Mouse (Mus musculus): ENCODE results near the gene Tom1l1.
"Not testable (repeated sequence)": the region's sequence is repeated elsewhere in the genome, so short reads cannot be mapped to it uniquely, and the experiment has no call there.

Gene Tom1l1

DNA sequence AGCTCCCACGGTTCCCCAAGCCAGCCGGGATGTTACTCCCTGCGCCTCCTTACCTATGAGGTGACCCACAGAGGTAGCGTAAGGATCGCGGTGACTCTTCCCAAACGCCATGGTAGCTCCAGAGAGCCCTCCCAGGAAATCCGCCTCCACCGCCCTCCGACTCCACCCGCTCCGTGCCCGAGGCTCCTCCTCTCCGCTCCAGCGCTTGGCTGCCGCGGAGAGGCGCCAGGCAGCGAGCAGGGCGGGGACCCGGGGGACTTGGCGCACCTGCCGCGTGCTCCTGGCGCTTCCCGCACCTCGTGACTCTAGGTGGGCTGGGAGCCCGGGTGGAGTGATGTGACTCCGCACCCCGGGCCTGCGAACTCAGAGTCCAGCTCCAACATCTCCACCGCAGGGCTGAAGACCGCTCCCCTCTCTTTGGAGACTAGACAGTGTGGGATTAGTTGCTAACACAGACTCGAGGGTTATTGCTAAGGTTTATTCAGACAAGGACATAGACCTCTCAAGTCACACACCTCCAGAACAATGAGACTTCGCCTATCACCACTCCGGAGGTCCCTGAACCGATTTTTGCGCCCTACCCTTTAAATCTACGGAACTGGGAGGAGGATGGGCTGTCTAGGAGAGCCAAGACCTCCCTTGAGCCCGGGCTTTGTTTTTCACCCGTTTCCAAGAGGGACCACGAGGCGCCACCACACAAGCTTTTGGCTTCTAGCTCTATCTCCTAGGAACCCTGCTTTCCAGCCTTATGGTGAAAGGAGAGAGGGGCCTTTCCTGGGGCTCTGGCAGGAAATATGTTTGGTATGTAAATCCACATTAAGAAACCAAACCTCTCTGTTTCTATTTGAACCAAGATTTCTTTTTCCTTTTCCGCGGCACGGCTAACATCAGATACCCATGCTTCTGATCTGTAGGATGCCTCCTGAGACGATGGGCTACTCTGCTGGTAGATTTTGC is at the start of gene Tom1l1:
Gene Tom1l1, minus strand, starts transcription at position 907 of the 957 bp plus-strand sequence.
- peak; percentile 46 to 72 for DNase-seq (ENCODE audit: low spot score in 2 of 2)

DNA sequence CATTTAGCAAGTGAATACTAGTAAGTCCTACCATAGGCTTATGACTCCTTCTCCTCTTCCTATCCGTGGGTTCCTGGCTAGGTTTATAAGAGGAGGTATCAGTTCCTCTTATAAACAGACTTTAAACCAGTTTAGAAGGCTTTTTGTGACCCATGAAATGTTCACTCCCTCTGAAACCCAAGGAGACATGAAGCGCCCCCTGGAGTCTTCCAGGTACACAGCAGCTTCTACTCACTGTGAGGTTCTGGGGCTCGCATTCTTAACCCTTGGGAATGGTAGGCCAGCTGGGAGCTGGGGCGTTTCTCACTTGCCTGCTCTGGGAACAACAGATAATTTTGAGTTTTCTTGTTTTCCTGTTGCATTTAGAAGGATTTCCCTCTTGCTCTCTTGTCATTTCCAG is 45.4 kb upstream of the Tom1l1 start:
- DNase-seq (ENCODE audit: low spot score in 2 of 2) = no peak

DNA sequence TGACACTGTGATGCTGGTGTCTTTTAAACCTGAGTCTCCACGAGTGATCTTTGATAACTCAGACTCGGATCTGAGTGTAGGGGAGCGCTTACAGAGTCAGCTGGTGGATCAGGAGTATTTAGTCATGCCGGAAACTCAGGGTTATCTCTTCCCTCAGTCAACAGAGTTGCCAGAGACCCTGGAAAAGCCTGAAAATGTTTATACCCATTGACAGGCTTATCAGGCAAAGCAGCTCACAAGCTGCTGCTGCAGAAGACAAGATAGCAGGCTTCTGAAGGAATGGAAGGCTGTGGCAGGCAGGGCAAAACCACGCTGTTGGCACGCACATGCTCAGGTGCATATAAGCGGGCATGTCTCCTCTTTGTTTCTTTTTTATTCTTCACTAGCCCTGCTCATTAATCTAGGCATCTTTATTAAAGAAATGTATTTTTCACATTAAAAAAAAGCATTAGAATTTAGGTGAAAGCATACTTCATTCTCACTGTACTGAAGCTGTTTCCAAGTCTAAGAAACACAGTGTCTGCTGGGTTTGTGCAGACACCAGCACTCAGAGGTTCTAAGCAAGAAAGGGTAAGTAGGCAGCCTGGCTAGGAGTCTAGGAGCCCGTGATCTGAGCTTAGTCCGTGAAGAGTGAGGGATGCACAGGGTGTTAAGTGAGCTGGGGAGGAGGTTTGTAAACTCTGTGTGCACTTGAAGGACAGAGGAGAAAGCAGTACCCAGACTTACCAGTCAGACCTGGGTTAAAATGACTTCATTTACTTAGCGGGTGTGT is 39.4 kb upstream of the Tom1l1 start:
- DNase-seq (ENCODE audit: low spot score in 2 of 2) = no peak

GRCm38 (mm10) chr11:90726730-90727129 is 38.6 kb upstream of the Tom1l1 start:
- no peak for DNase-seq (ENCODE audit: low spot score in 2 of 2)

DNA sequence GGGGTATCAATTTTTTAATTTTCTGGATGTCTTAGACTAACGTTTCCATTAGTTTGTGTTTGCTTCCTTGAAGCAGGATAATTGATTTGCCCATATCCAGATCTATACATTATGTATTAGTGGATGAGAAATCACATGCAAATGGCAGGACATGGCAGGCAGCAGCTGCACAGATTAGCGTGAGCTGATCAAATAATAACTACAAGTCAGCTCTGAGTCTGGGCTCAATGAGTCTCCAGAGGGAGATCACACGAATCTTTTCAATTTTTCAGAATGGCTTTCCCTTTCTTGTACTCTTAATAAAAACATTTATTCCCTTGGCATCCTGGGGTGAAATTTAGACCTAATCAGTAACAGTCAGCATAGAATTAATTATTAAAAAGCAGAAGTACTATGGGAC is 34.1 kb upstream of the Tom1l1 start:
- no peak for DNase-seq (ENCODE audit: low spot score in 2 of 2)

DNA sequence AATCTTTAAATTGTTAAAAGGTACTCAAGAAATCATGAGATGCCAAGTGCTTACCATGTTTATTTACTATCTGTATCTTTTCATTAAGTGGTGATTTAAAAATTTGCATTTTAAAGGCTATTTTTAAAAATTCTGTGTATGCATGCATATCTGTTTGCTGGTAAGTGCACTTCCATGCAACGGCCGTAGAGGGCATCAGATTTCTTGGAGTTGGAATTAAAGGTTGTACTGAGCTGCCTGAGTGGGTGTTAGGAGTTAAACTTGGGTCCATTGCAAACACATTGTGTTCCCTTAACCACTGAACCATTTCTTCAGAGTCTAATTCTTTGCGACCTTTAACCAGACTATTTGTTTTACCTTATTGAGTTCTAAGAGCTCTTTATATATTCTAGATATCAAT is 29.6 kb upstream of the Tom1l1 start:
- DNase-seq (ENCODE audit: low spot score in 2 of 2) = no peak

DNA sequence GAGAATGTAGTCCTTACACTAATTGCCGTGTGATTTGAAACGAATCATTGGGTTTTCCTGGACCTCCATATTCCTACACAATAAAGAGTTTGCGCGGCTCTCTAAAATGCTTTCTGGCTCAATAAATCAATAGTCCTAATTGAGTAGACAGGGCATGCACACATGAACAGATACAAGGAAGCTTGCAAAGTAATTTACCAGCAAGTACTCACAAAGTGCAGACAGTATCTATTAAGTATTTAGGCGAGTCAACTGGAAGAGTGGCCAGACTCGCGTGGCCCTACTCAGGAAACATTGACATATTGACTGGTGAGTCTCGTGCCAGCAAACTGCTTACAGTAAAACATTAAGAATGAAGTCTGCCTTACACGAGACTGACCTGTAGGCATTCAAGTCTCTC is 23.4 kb upstream of the Tom1l1 start:
- no peak for DNase-seq (ENCODE audit: low spot score in 2 of 2)

DNA sequence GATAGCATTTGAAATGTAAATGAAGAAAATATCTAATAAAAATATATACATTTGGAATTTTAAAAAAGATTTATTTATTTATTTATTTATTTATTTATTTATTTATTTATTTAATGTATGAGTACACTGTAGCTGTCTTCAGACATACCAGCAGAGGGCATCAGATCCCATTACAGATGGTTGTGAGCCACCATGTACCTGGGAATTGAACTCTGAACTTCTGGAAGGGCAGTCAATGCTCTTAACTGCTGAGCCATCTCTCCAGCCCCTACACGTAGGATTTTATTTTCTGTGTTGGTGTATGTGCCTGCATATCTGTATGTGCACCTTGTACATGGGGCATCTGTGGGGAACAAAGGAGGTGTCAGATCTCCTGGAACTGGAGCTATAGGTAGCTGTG is 19.0 kb upstream of the Tom1l1 start:
- not testable (repeated sequence) for DNase-seq (ENCODE audit: low spot score in 2 of 2)

- DNase-seq (ENCODE audit: low spot score in 2 of 2) = peak in 1 of 2 experiments; percentile 26
These were observed 9.5 kb upstream of the Tom1l1 start for GRCm38 (mm10) chr11:90697480-90698240.

DNA sequence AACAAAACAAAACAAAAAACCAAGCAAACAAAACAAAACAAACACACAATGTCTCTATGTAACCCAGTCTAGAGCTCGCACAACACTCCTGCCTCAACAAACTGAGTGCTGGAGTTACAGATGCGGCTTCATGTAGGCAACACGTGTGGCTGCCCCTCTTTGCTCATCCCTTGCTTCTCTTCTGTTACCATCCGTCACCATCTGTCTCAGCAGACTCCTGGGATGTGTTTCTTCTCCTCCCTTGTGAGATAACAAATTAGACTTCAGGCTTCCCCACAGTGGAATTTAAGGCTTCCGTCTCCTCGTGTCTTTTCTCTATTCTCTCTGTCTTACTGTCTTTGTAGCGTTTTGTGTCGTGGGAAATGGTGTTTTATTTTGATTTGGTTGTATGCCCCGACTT is 7.6 kb upstream of the Tom1l1 start:
- no peak for DNase-seq (ENCODE audit: low spot score in 2 of 2)

DNA sequence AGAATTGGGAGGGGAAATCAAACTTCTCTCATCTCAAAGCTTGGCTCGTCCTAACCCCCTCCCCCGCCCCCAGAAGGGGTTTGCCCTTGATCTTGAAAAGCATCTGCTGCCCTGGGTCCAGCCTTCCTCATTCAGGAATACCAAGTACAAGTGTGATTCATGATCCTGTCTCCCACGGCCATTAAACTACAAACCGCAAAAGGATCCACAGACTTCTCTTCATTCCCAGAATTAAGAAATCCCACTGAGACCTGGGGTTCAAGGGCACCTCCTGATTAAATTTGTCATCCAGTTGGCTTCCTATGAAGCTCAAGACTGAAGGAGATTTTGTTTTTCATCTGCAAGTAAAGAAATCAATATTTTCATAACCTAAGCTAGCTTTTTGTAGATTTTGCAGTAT is 6.0 kb upstream of the Tom1l1 start:
- no peak for DNase-seq (ENCODE audit: low spot score in 2 of 2)

GRCm38 (mm10) chr11:90690361-90690760 is 2.2 kb upstream of the Tom1l1 start:
- DNase-seq (ENCODE audit: low spot score in 2 of 2) = no peak

DNA sequence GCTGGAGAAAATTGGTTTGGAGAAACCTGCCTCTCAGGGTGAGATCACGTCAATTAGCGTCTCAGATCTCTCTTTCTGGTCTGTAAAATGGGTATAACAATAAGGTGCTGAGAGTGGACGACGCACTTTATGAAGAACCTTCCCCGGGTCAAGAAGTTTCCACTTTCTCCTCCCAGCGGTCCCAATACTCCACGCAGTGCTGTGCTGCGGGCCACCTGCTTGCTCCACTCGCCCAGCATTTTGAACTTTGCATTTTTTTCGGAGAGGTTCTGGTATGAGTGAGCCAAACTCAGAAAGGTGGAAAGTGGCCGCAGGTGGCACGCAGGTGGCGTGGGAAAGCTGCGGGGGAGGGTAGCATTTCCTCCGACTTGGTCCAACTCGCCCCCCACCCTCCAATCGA is 1.1 kb downstream of the Tom1l1 start:
- DNase-seq (ENCODE audit: low spot score in 2 of 2) = no peak

GRCm38 (mm10) chr11:90686287-90687025 is 1.7 kb downstream of the Tom1l1 start:
- DNase-seq (ENCODE audit: low spot score in 2 of 2) = no peak

DNA sequence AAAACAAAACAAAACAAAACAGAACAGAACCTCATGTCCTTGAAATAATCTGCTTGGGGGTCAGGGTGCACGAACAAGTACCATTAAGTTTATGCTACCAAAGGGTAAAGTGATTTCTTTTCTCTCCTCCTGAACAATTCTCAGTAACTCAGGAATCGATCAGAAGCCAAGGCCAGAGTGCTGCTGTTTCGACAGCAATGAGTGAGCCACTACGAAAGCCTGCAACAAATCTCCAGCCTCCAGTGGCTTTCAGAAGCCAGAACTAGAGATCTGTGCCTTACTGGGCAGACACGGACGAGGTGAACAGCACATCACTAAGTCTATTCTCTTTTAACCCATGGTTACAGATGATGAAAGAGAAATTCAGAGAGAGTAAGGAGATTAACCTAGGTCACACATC is 3.0 kb downstream of the Tom1l1 start:
- DNase-seq (ENCODE audit: low spot score in 2 of 2) = no peak

DNA sequence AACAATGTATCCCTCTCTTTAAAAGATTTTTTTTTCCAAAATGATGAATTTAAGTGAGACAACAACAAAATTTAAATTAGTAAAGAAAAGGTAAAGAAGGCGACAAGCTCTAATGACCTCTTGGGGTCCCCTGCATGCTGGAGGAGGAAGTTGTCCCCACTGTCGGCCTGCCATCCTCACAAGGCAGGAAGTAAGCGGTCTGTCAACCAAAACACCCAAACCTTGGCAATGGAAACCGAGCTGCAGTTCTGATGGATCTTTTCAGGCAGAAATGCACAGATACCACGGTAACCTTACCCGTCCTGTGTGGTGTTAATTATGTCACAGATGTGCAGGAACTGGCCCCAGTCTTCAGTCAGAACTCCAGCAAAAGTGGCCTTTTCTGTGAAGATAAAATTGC is 3.4 kb downstream of the Tom1l1 start:
- no peak for DNase-seq (ENCODE audit: low spot score in 2 of 2)

DNA sequence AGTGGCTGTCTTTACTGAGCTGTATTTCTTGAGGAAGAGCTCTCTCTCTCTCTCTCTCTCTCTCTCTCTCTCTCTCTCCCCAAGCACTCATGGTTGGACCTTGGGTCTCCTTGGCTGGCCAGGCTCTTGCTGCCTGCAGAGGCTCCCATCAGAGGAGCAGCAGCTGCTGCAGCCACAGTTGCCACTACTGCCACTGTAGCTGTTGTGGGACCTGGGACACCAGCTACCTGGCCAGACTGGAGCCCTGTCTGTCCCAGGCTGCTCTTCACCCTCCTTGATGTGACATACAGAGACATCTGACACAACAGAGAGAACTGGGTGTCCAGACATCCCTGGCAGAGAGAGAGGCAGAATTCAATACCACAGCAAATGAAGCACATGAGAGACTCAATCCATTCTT is 7.0 kb downstream of the Tom1l1 start:
- no peak for DNase-seq (ENCODE audit: low spot score in 2 of 2)

GRCm38 (mm10) chr11:90678582-90678981 is 9.6 kb downstream of the Tom1l1 start:
- DNase-seq (ENCODE audit: low spot score in 2 of 2) = no peak

- no peak for DNase-seq (ENCODE audit: low spot score in 2 of 2)
These were observed 10.3 kb downstream of the Tom1l1 start for GRCm38 (mm10) chr11:90677771-90678288.

GRCm38 (mm10) chr11:90677027-90677426 is 11.1 kb downstream of the Tom1l1 start:
- DNase-seq (ENCODE audit: low spot score in 2 of 2) = no peak

DNA sequence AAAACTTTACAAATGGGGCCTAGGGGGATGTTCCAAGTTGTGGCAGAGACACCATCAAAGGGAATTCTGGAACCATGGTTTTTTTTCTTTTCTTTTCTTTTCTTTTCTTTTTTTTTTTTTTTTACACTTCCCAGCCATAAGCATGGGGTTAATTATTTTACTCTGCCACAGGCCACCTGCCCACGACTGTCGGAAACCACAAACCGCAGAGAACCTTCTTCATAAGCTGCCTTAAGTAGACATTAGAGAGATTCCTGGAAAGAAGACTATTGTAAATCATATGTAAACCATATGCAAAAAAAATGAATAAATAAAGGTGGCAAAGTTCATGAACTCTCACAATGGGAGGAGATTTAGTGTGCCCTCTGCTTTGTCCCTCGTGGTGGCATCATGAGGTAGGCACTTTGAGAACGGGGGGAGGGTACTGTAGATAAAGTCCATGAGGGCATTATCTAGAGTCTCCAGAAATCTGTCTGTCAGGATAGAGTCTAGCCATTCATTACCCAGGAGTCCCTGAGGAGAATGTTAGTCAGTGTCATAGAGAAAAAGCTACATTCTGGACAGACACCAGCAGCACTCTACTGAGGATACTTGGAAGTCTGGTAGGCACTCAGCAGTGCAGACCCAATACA is 12.6 kb downstream of the Tom1l1 start:
- DNase-seq (ENCODE audit: low spot score in 2 of 2) = no peak
